Mouse (Mus musculus): ENCODE data around the gene Arhgap6. TPM values are rescaled to one million over a fixed set of nuclear protein-coding genes. Genes with fewer than 3 reads are reported as not detected.

The Arhgap6 gene
- total RNA-seq, 1 experiment = 1.8 TPM

DNA sequence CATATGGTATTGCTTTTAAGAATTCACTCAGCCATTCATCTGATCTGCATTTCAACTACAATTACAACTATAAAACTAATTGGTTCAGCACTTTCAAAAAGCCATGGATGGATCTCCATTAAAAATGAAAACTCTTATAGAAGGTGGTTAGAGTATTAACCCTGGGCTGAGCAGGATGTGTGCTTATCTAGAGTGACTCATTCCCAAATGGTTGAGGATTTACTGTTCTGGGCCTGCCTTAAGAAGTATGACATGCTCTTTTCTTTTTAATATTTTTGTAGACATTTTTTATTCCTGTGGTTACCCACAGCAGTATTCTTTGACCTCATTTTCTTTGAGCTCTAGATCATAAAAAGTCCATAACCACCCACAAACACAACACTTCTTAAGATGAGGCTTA is 267.7 kb downstream of the Arhgap6 start:
- H3K9me3 ChIP-seq (ENCODE audit: control insufficient read depth, insufficient read depth, low read depth, low read length) = no peaks in the 10 kb centered on the region
- no peak for DNase-seq (ENCODE audit: low read depth, low spot score)
- no peak overlapping the region for H3K4me3 ChIP-seq (ENCODE audit: insufficient read depth in 1 of 2, low read depth in 1 of 2, low read length in 2 of 2, poor library complexity in 1 of 2, severe bottlenecking in 1 of 2)
- TF ChIP-seq HCFC1 (IDR thresholded peaks at IDR 0.05; ENCODE audit: borderline replicate concordance, insufficient read depth, low read length) = no peak
- no peak for TF ChIP-seq MAFK (IDR thresholded peaks at IDR 0.05; ENCODE audit: insufficient read depth, low read depth, low read length)
- no peak for TF ChIP-seq ZNF384 (IDR thresholded peaks at IDR 0.05; ENCODE audit: low read depth, low read length)
- no peak for TF ChIP-seq ZC3H11A (IDR thresholded peaks at IDR 0.05; ENCODE audit: borderline replicate concordance, low read depth, low read length)
- no peak for TF ChIP-seq CHD2 (IDR thresholded peaks at IDR 0.05; ENCODE audit: low read depth, low read length)
- H3K9ac ChIP-seq (ENCODE audit: insufficient read depth, low read depth, low read length, poor library complexity, severe bottlenecking) = no peak overlapping the region
- in situ Hi-C loops (cut with MboI; ENCODE audit: low sequenced_read_pairs in 2 of 2, unreplicated experiment in 2 of 2) = no loop called here
- H3K36me3 ChIP-seq (ENCODE audit: control insufficient read depth, insufficient read depth, low read length, poor library complexity, severe bottlenecking) = no peaks in the 10 kb centered on the region
- no peak overlapping the region for H3K27ac ChIP-seq (ENCODE audit: insufficient read depth, low read depth, low read length, poor library complexity, severe bottlenecking)
- H3K4me1 ChIP-seq (ENCODE audit: control insufficient read depth in 2 of 2, insufficient read depth in 2 of 2, low read length in 2 of 2, poor library complexity in 1 of 2) = no peaks in the 10 kb centered on the region

DNA sequence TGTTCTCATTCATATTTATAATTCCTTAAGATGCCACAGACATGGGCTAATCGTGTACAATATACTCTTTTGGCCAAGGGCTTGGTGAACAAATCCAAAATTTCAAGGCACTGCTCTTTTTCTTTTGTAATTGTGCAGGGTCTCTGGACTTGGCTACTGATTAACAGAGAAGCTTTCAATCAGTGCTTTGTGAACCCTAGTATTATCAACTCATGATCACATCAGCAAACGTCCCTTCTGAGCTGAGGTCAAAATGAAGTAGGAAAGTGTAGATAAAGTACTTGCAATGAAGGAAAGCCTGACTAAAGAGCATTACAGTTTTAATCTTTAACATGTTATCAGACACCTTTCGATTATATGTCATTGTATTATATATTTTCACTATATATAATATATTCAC is 270.4 kb downstream of the Arhgap6 start:
- H3K4me1 ChIP-seq (ENCODE audit: control insufficient read depth in 2 of 2, insufficient read depth in 2 of 2, low read length in 2 of 2, poor library complexity in 1 of 2) = no peaks in the 10 kb centered on the region
- in situ Hi-C loops (cut with MboI; ENCODE audit: low sequenced_read_pairs in 2 of 2, unreplicated experiment in 2 of 2) = no loop called here
- TF ChIP-seq CHD2 (IDR thresholded peaks at IDR 0.05; ENCODE audit: low read depth, low read length) = no peak
- TF ChIP-seq ZNF384 (IDR thresholded peaks at IDR 0.05; ENCODE audit: low read depth, low read length) = no peak
- TF ChIP-seq ZC3H11A (IDR thresholded peaks at IDR 0.05; ENCODE audit: borderline replicate concordance, low read depth, low read length) = no peak
- no peak for TF ChIP-seq MAFK (IDR thresholded peaks at IDR 0.05; ENCODE audit: insufficient read depth, low read depth, low read length)
- TF ChIP-seq HCFC1 (IDR thresholded peaks at IDR 0.05; ENCODE audit: borderline replicate concordance, insufficient read depth, low read length) = no peak
- DNase-seq (ENCODE audit: low read depth, low spot score) = no peak
- H3K9ac ChIP-seq (ENCODE audit: insufficient read depth, low read depth, low read length, poor library complexity, severe bottlenecking) = no peak overlapping the region
- no peak overlapping the region for H3K4me3 ChIP-seq (ENCODE audit: insufficient read depth in 1 of 2, low read depth in 1 of 2, low read length in 2 of 2, poor library complexity in 1 of 2, severe bottlenecking in 1 of 2)
- H3K9me3 ChIP-seq (ENCODE audit: control insufficient read depth, insufficient read depth, low read depth, low read length) = no peaks in the 10 kb centered on the region
- H3K27ac ChIP-seq (ENCODE audit: insufficient read depth, low read depth, low read length, poor library complexity, severe bottlenecking) = no peak overlapping the region
- no peaks in the 10 kb centered on the region for H3K36me3 ChIP-seq (ENCODE audit: control insufficient read depth, insufficient read depth, low read length, poor library complexity, severe bottlenecking)

DNA sequence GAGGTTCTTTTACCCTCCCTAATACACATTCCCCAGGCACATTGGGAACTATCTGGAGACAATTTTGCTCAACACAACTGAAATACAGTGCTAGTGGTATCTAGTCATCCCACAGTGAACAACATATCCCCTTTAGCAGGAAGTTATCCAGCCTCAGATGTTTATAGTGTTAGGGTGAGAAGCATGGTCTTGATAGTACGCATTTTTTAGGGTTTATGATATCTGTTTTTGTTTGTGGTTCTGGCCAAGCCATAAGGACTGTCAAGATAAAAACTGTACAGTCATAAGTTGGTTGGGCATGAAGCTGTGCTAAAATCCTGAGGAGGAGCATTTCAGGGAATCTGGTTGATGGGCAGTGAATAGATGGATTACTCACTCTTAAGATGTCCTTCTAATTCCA is 271.0 kb downstream of the Arhgap6 start:
- no peak overlapping the region for H3K9ac ChIP-seq (ENCODE audit: insufficient read depth, low read depth, low read length, poor library complexity, severe bottlenecking)
- H3K27ac ChIP-seq (ENCODE audit: insufficient read depth, low read depth, low read length, poor library complexity, severe bottlenecking) = no peak overlapping the region
- no peaks in the 10 kb centered on the region for H3K36me3 ChIP-seq (ENCODE audit: control insufficient read depth, insufficient read depth, low read length, poor library complexity, severe bottlenecking)
- TF ChIP-seq ZNF384 (IDR thresholded peaks at IDR 0.05; ENCODE audit: low read depth, low read length) (no peak), CHD2 (IDR thresholded peaks at IDR 0.05; ENCODE audit: low read depth, low read length) (no peak), ZC3H11A (IDR thresholded peaks at IDR 0.05; ENCODE audit: borderline replicate concordance, low read depth, low read length) (no peak)
- no peak for DNase-seq (ENCODE audit: low read depth, low spot score)
- in situ Hi-C loops (cut with MboI; ENCODE audit: low sequenced_read_pairs in 2 of 2, unreplicated experiment in 2 of 2) = no loop called here
- no peaks in the 10 kb centered on the region for H3K4me1 ChIP-seq (ENCODE audit: control insufficient read depth in 2 of 2, insufficient read depth in 2 of 2, low read length in 2 of 2, poor library complexity in 1 of 2)
- H3K4me3 ChIP-seq (ENCODE audit: insufficient read depth in 1 of 2, low read depth in 1 of 2, low read length in 2 of 2, poor library complexity in 1 of 2, severe bottlenecking in 1 of 2) = no peak overlapping the region
- no peaks in the 10 kb centered on the region for H3K9me3 ChIP-seq (ENCODE audit: control insufficient read depth, insufficient read depth, low read depth, low read length)

GRCm38 (mm10) chrX:169075020-169075419 is 280.1 kb downstream of the Arhgap6 start:
- Histone ChIP-seq H3K4me1 (ENCODE audit: control insufficient read depth in 2 of 2, insufficient read depth in 2 of 2, low read length in 2 of 2, poor library complexity in 1 of 2) (no peaks in the 10 kb centered on the region), H3K9me3 (ENCODE audit: control insufficient read depth, insufficient read depth, low read depth, low read length) (no peaks in the 10 kb centered on the region), H3K27ac (ENCODE audit: insufficient read depth, low read depth, low read length, poor library complexity, severe bottlenecking) (no peak overlapping the region), H3K36me3 (ENCODE audit: control insufficient read depth, insufficient read depth, low read length, poor library complexity, severe bottlenecking) (no peaks in the 10 kb centered on the region), H3K4me3 (ENCODE audit: insufficient read depth in 1 of 2, low read depth in 1 of 2, low read length in 2 of 2, poor library complexity in 1 of 2, severe bottlenecking in 1 of 2) (no peak overlapping the region), H3K9ac (ENCODE audit: insufficient read depth, low read depth, low read length, poor library complexity, severe bottlenecking) (no peak overlapping the region)
- in situ Hi-C loops (cut with MboI; ENCODE audit: low sequenced_read_pairs in 2 of 2, unreplicated experiment in 2 of 2) = no loop called here
- no peak for DNase-seq (ENCODE audit: low read depth, low spot score)
- no peak for TF ChIP-seq HCFC1 (IDR thresholded peaks at IDR 0.05; ENCODE audit: borderline replicate concordance, insufficient read depth, low read length)
- TF ChIP-seq MAFK (IDR thresholded peaks at IDR 0.05; ENCODE audit: insufficient read depth, low read depth, low read length) = no peak
- no peak for TF ChIP-seq CHD2 (IDR thresholded peaks at IDR 0.05; ENCODE audit: low read depth, low read length)
- no peak for TF ChIP-seq ZC3H11A (IDR thresholded peaks at IDR 0.05; ENCODE audit: borderline replicate concordance, low read depth, low read length)
- TF ChIP-seq ZNF384 (IDR thresholded peaks at IDR 0.05; ENCODE audit: low read depth, low read length) = no peak

GRCm38 (mm10) chrX:169081609-169082008 is 286.7 kb downstream of the Arhgap6 start:
- Histone ChIP-seq H3K4me3 (ENCODE audit: insufficient read depth in 1 of 2, low read depth in 1 of 2, low read length in 2 of 2, poor library complexity in 1 of 2, severe bottlenecking in 1 of 2) (no peak overlapping the region), H3K36me3 (ENCODE audit: control insufficient read depth, insufficient read depth, low read length, poor library complexity, severe bottlenecking) (no peaks in the 10 kb centered on the region), H3K27ac (ENCODE audit: insufficient read depth, low read depth, low read length, poor library complexity, severe bottlenecking) (no peak overlapping the region), H3K9ac (ENCODE audit: insufficient read depth, low read depth, low read length, poor library complexity, severe bottlenecking) (no peak overlapping the region), H3K9me3 (ENCODE audit: control insufficient read depth, insufficient read depth, low read depth, low read length) (no peaks in the 10 kb centered on the region), H3K4me1 (ENCODE audit: control insufficient read depth in 2 of 2, insufficient read depth in 2 of 2, low read length in 2 of 2, poor library complexity in 1 of 2) (no peaks in the 10 kb centered on the region)
- no peak for TF ChIP-seq CHD2 (IDR thresholded peaks at IDR 0.05; ENCODE audit: low read depth, low read length)
- TF ChIP-seq ZNF384 (IDR thresholded peaks at IDR 0.05; ENCODE audit: low read depth, low read length) = no peak
- TF ChIP-seq MAFK (IDR thresholded peaks at IDR 0.05; ENCODE audit: insufficient read depth, low read depth, low read length) = no peak
- TF ChIP-seq ZC3H11A (IDR thresholded peaks at IDR 0.05; ENCODE audit: borderline replicate concordance, low read depth, low read length) = no peak
- no peak for TF ChIP-seq HCFC1 (IDR thresholded peaks at IDR 0.05; ENCODE audit: borderline replicate concordance, insufficient read depth, low read length)
- DNase-seq (ENCODE audit: low read depth, low spot score) = no peak
- in situ Hi-C loops (cut with MboI; ENCODE audit: low sequenced_read_pairs in 2 of 2, unreplicated experiment in 2 of 2) = no loop called here
